Mouse (Mus musculus): ENCODE data around the gene Qrich1.

Gene Qrich1

DNA sequence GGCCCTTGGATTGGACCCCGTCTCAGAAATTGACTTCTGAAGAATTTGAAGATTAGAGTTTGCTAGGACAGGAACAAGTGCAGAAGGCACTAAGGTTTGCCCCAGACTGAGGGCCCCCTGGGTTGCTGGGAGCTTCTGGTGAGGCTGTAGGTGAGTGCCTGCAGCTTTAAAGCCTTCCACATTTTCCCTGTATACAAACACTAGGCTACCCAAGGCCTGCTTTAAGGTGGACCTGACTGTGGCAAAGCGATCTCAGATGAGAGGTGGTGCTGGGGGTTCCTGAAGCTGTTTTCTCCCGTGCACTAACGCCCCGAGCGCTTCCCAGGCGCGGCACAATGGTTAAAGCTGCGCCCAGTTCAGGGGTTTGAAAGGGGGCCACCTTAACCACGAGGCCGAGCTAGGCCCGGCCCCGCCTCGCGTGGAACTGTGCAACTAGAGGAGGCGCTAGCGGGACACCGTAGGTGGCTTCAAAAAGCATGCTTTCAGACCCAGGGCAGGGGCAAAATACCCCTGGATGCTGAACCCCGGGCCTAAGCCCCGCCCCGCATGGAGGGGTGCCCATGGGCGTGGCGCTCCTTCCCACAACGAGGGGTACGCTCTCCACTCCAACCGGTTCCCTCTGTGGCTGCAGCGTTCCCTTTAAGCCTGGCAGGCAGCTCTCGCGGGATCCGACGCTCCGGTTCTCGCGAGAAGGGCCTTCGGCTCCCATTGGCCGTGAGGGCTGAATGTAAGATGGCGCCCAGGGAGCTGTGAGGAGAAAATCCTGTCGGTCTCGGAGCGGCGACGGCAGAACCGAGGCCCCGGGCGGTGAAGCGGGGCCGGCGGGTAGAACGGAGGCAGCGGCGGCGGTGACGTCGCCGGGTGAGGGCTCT lies at the start of gene Qrich1:
Gene Qrich1, plus strand, starts transcription at position 427 of the 872 bp plus-strand sequence.
- DNase-seq (ENCODE audit: low read depth): peak; percentile 99

DNA sequence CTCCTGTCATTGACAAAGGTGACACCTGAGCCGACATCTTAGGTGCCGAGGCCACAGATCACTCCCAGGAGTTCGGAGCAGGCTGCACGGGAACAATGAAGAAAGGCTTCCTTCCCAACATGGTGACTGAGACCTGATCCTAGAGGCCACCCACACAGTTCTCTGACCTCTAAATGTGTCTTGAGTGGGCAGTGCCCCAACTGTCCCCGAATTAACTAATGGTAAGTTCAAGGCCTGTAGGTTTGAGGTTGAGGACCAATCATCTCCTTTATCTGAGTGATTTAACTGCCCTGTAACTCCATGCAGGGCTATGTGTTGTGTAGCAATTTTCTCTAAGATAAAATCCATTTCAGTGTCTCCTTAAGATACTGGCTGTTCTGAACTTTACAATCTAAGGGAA lies 47.2 kb upstream of the Qrich1 start:
- no peak for DNase-seq (ENCODE audit: low read depth)

GRCm38 (mm10) chr9:108469845-108470244 lies 46.8 kb upstream of the Qrich1 start:
- DNase-seq (ENCODE audit: low read depth): no peak

- no peak for DNase-seq (ENCODE audit: low read depth)
Measured at GRCm38 (mm10) chr9:108474528-108474927, 42.1 kb upstream of the Qrich1 start.

DNA sequence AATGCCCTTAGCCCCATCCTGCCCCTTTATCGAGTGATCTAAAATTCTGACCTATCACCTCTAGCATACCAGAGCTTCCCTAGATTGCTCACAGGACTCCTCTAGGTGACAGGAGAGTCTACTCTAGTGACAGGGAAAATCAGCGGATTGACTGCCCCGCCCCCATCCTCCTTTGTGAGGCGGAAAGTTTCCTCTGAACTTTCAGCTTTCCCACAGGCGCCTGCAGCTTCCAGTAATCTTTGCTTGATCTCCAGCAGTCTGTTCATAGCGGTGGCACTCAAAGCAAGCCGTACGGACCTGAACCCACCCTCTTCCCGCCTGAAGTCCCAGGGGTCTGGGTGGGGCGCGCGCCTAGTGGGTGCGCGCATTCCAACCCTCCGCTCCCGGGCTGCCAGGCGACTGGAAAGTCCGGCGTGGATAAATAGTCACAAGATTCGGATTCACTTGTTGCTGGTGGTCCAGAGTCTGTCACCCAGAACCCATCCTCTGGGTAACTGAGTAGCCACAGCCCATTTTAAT lies 37.9 kb upstream of the Qrich1 start:
- peak; percentile 28 for DNase-seq (ENCODE audit: low read depth)

- no peak for DNase-seq (ENCODE audit: low read depth)
Measured at GRCm38 (mm10) chr9:108479241-108479640, 37.4 kb upstream of the Qrich1 start.

DNA sequence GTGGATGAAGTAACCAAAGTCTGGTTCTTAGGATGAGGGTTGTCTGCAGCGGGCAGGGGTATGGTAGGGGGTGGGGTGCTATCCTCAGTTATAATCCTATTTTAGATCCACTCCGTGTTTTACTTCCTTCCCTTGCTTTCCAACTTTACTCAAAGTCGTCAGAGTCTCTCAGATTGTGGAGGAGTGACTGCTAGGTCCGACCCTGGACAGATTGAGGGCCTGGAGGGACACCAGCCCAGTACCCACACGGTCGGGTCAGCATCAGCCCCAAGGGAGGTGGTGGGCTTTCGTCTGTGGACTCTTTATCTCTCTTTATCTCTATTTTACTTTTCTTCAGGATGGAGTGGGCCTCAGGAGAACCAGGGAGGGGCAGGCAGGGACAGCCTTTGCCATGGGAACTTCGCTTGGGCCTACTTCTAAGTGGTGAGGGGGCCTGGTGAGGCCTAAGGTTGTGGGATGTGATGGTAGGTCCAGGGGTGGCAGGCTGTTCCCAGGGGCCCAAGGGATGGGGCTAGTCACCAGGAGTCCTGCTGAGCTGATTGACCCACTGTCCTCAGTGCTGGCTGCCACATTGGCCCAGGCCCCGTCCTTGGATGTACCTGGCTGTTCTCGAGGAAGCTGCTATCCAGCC lies 36.8 kb upstream of the Qrich1 start, which contains the start of gene Lamb2:
Gene Lamb2, plus strand, starts transcription at position 16 of the 631 bp plus-strand sequence.
- DNase-seq (ENCODE audit: low read depth): peak; percentile 36

- no peak for DNase-seq (ENCODE audit: low read depth)
Measured at GRCm38 (mm10) chr9:108480813-108481519, 35.6 kb upstream of the Qrich1 start.

DNA sequence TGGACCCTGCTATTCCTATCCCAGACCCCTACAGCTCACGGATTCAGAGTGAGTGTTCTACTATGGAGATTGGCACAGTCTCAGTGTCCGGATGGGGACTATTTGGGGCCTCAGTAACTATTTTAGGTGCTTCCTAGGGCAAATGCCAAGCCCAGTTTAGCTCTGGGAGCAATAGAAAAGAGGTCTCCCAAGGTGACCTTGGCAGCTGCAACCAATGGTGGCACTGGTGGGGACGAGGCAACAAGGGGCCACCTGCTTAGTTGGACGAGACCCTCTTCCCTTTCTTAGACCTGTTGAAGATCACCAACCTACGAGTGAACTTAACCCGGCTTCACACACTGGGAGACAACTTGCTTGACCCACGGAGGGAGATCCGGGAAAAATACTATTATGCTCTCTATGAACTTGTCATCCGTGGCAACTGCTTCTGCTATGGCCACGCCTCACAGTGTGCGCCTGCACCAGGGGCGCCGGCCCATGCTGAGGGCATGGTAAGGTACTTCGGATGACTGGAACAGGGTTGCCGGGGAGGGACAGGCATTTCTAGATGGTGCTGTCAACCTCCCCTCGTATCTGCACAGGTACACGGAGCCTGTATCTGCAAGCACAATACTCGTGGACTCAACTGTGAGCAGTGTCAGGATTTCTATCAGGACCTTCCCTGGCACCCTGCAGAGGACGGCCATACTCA lies 34.9 kb upstream of the Qrich1 start:
- DNase-seq (ENCODE audit: low read depth): no peak

GRCm38 (mm10) chr9:108483051-108483790 lies 33.4 kb upstream of the Qrich1 start:
- no peak for DNase-seq (ENCODE audit: low read depth)

GRCm38 (mm10) chr9:108484021-108484420 lies 32.6 kb upstream of the Qrich1 start:
- no peak for DNase-seq (ENCODE audit: low read depth)

DNA sequence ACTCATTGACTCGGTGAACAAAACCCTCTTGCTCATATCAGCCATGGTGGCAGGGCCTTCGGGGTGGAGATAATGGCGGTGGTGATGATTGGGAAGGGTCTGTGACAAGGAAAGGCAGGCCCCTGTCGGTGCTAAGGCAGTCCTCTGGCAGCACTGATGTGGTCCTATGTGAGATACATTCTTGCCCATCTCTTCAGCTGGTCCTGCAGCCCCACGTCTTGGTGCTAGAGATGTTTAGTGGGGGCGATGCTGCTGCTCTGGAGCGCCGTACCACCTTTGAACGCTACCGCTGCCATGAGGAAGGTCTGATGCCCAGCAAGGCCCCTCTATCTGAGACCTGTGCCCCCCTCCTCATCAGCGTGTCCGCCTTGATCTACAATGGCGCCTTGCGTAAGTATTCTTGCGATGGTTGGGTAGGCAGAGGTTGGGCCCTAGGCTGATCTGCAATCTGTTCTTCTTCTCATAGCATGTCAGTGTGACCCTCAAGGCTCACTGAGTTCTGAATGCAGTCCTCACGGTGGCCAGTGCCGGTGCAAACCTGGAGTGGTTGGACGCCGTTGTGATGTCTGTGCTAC lies 31.2 kb upstream of the Qrich1 start:
- no peak for DNase-seq (ENCODE audit: low read depth)

DNA sequence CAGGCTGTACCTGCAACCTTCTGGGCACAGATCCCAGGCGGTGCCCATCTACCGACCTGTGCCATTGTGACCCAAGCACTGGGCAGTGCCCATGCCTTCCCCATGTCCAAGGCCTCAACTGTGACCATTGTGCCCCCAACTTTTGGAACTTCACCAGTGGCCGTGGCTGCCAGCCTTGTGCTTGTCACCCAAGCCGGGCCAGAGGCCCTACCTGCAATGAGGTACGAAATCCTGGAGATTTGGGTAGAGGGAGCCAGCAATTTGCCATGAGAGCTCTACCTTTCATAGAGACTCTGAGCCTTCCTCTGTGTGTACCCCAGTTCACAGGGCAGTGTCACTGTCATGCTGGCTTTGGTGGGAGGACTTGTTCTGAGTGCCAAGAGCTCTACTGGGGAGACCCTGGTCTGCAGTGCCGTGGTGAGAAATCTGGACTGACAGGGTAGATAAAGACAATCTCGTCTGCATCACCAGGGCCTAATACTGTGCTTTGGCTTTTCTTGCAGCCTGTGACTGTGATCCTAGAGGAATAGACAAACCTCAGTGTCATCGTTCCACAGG lies 29.6 kb upstream of the Qrich1 start:
- DNase-seq (ENCODE audit: low read depth): no peak

- DNase-seq (ENCODE audit: low read depth): no peak
Measured at GRCm38 (mm10) chr9:108488403-108488802, 28.2 kb upstream of the Qrich1 start.

DNA sequence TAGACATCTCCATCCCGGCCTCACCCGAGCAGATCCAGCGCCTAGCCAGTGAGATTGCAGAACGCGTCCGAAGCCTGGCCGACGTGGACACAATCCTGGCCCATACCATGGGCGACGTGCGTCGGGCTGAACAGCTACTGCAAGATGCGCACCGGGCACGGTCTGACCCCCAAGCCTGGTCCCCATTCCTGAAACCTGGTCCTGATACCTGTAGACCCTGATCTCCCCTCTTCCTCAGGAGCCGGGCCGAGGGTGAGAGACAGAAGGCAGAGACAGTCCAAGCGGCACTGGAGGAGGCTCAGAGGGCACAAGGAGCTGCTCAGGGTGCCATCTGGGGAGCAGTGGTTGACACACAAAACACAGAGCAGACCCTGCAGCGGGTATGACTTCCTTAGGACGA lies 27.4 kb upstream of the Qrich1 start:
- DNase-seq (ENCODE audit: low read depth): no peak

DNA sequence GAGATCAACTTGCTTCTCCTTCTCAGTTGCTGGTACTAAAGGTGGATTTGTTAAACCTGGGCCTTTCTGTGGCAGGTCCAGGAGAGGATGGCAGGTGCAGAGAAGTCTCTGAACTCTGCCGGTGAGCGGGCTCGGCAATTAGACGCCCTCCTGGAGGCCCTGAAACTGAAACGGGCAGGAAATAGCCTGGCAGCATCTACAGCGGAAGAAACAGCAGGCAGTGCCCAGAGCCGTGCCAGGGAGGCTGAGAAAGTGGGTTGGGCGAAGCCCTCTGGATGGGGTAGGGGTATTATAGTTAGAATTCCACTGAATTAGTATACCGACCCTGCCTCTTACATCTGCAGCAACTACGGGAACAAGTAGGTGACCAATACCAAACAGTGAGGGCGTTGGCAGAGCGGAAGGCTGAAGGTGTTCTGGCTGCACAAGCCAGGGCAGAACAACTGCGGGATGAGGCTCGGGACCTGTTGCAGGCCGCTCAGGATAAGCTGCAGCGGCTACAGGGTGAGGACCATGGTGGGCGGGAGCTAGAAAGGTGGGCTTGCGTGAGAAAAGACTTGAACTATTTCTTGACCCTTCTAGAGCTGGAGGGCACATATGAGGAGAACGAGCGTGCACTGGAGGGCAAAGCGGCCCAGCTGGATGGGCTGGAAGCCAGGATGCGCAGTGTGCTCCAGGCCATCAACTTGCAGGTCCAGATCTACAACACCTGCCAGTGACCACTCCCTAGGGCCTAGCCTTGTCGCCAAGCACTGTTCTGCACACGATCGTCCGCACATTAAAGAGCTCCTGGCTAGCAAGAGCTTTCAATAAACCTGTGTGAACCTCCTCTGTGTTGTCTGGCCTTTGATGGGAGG lies 26.7 kb upstream of the Qrich1 start:
- DNase-seq (ENCODE audit: low read depth): peak; percentile 62

DNA sequence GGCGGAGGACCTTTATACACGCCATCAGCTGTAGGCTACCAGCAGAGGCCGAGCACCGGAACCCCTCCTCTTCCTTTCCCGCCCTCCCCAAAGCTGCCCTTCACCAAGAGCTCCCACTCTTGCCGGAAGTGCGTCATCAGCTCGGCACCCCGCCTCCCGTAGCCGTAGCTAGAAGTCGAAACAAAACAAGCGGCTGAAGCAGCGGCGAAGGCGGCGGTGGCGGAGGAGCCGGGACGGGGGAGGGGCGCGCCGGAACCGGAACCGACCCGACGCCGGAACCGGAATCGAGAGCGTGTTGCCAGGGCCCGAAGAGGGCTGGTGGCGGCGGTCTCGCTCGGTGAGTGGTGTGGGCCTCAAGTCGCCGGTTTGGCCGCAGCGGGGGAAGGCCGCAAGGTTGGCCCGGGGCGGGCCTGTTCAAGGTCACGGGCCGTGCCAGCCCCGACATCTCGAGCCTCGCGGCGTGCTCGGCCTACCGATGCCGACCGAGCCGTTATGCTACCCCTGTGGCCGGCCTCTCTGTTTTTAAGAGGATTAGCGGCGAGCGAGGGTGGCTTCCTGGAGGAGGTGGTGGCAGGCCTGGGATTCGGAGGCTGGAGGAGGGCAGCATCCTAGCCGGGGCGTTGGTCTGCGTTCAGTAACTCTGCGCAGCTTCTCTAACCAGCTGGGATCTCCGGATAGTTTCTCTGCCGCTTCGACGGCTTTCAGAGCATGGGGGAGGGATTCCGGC lies 25.9 kb upstream of the Qrich1 start, which contains the start of gene Usp19:
Gene Usp19, plus strand, starts transcription at position 44 of the 727 bp plus-strand sequence.
- peak; percentile 99 for DNase-seq (ENCODE audit: low read depth)

GRCm38 (mm10) chr9:108491286-108491580 lies 25.4 kb upstream of the Qrich1 start:
- DNase-seq (ENCODE audit: low read depth): no peak
